Mouse (Mus musculus): ENCODE data around the gene Gas2l3.

GRCm38 (mm10) chr10:89442640-89443039 is 1.1 kb downstream of the Gas2l3 start:
- no peak for TF ChIP-seq CTCF (IDR thresholded peaks at IDR 0.05 in 2 of 3, conservative IDR thresholded peaks at IDR 0.05 in 1 of 3; ENCODE audit: control insufficient read depth in 1 of 3, insufficient read depth in 1 of 3, low read depth in 2 of 3, low read length in 3 of 3, poor library complexity in 1 of 3, severe bottlenecking in 1 of 3)
- no peak for TF ChIP-seq SIN3A (IDR thresholded peaks at IDR 0.05; ENCODE audit: low read length)
- peak; percentile 31; the same call in 1 of the 2 replicates for TF ChIP-seq MAFK (IDR thresholded peaks at IDR 0.05; ENCODE audit: borderline replicate concordance, low read depth, low read length)
- no peak for TF ChIP-seq NELFE (IDR thresholded peaks at IDR 0.05; ENCODE audit: low read depth, low read length)
- peak; percentile 72 for TF ChIP-seq USF1 (IDR thresholded peaks at IDR 0.05; ENCODE audit: low read depth, low read length)
- TF ChIP-seq CHD1 (IDR thresholded peaks at IDR 0.05; ENCODE audit: low read depth, low read length), result no peak
- TF ChIP-seq POLR2A (IDR thresholded peaks at IDR 0.05; ENCODE audit: control insufficient read depth in 1 of 2, insufficient read depth in 1 of 2, low read depth in 1 of 2, low read length in 2 of 2, poor library complexity in 1 of 2), result no peak
- no peak for TF ChIP-seq JUND (IDR thresholded peaks at IDR 0.05; ENCODE audit: low read depth, low read length)
- TF ChIP-seq EP300 (IDR thresholded peaks at IDR 0.05; ENCODE audit: low read depth in 1 of 2, low read length in 2 of 2), result no peak
- TF ChIP-seq POLR2AphosphoS5 (IDR thresholded peaks at IDR 0.05; ENCODE audit: borderline replicate concordance, low read depth, low read length), result no peak

All from MEL (cell line).